Mouse (Mus musculus) lung, embryonic 14.5 days (tissue): ENCODE measurements around the gene Dusp16. TPM values are rescaled to one million over a fixed set of nuclear protein-coding genes. Genes with fewer than 3 reads are reported as not detected.

ENCODE experiments used
- ATAC-seq: fragments of 200-750 bp; cut with Nextera tagmentation; 2 replicates; pipeline ENCODE4 v1.8.0; 2017; ENCODE audit warnings: mild to moderate bottlenecking, moderate TSS enrichment, moderate library complexity; ENCODE audit not compliant: insufficient read depth
- DNase-seq: peaks from one replicate; pipeline ENCODE4 v3.0.0-alpha.2; 2015
- H3K27ac ChIP-seq: fragments of 300-500 bp; sonication (generic); 2 replicates; pipeline ENCODE4 v1.5.1; 2014; ENCODE audit warnings: low read depth, mild to moderate bottlenecking, moderate library complexity
- H3K27me3 ChIP-seq: fragments of 300-500 bp; sonication (generic); 2 replicates; pipeline ENCODE4 v1.6.1; 2014; ENCODE audit warnings: low read length, control low read depth; ENCODE audit not compliant: insufficient read depth
- H3K36me3 ChIP-seq: fragments of 300-500 bp; sonication (generic); 2 replicates; pipeline ENCODE4 v1.6.1; 2014; ENCODE audit warnings: control low read depth; ENCODE audit not compliant: insufficient read depth
- H3K4me1 ChIP-seq: fragments of 300-500 bp; sonication (generic); 2 replicates; pipeline ENCODE4 v1.6.1; 2014; ENCODE audit warnings: antibody characterized with exemption, control low read depth; ENCODE audit not compliant: insufficient read depth
- H3K4me2 ChIP-seq: fragments of 300-500 bp; sonication (generic); 2 replicates; pipeline ENCODE4 v1.6.1; 2014; ENCODE audit warnings: mild to moderate bottlenecking
- H3K4me3 ChIP-seq: fragments of 300-500 bp; sonication (generic); 2 replicates; pipeline ENCODE4 v1.5.1; 2014; ENCODE audit warnings: low read depth, low read length
- H3K9ac ChIP-seq: fragments of 300-500 bp; sonication (generic); 2 replicates; pipeline ENCODE4 v1.6.1; 2014
- H3K9me3 ChIP-seq: fragments of 300-500 bp; sonication (generic); 2 replicates; pipeline ENCODE4 v1.6.1; 2016; ENCODE audit warnings: low read depth, low read length, control low read depth
- CTCF ChIP-seq: IDR thresholded peaks from 2 replicates; pipeline ENCODE4 v1.5.1; 2016; ENCODE audit warnings: antibody characterized with exemption, low read depth
- WGBS: fragments of 180-500 bp; shearing (Covaris S2); extraction: QIAGEN DNeasy Blood & Tissue Kit; methylation state at CpG from one replicate; pipeline ENCODE4 v1.1.7; 2014; 5-methylcytosine and 5-hydroxymethylcytosine counted together
- polyA plus RNA-seq: library from polyadenylated mRNA; unstranded; fragments of >200 nt; fragmentation: Nextera tagmentation; extraction: Ambion mirVana; gene quantifications from 2 replicates; pipeline ENCODE4 v1.2.1, GENCODE M21; 2014

Gene Dusp16
- polyA plus RNA-seq, 1 experiment from 2014 or later = 12.9 TPM

- Histone ChIP-seq H3K9ac (no peak overlapping the region), H3K4me3 (no peak overlapping the region), H3K9me3 (no peaks in the 10 kb centered on the region), H3K27ac (no peak overlapping the region), H3K4me1 (no peaks in the 10 kb centered on the region), H3K4me2 (no peak overlapping the region), H3K27me3 (no peaks in the 10 kb centered on the region), H3K36me3 (no peaks in the 10 kb centered on the region)
- ATAC-seq (no peak), DNase-seq (no peak)
- 83% methylated on average over 6 of the region's 6 CpGs for WGBS
- TF ChIP-seq CTCF = no peak
Measured at GRCm38 (mm10) chr6:134806130-134806529, 13.7 kb upstream of the Dusp16 start.

GRCm38 (mm10) chr6:134804736-134805277 lies 12.4 kb upstream of the Dusp16 start:
- no peaks in the 10 kb centered on the region for H3K36me3 ChIP-seq
- H3K27me3 ChIP-seq = no peaks in the 10 kb centered on the region
- WGBS = 78% methylated on average over 5 of the region's 5 CpGs
- no peak for TF ChIP-seq CTCF
- ATAC-seq = no peak
- H3K27ac ChIP-seq = no peak overlapping the region
- H3K4me3 ChIP-seq = no peak overlapping the region
- no peaks in the 10 kb centered on the region for H3K4me1 ChIP-seq
- H3K4me2 ChIP-seq = no peak overlapping the region
- no peak overlapping the region for H3K9ac ChIP-seq
- DNase-seq = no peak
- no peaks in the 10 kb centered on the region for H3K9me3 ChIP-seq

GRCm38 (mm10) chr6:134802641-134803043 lies 10.2 kb upstream of the Dusp16 start:
- Histone ChIP-seq H3K4me2 (no peak overlapping the region), H3K27ac (peak overlapping the region; percentile 83), H3K9ac (no peak overlapping the region), H3K4me3 (no peak overlapping the region), H3K9me3 (no peaks in the 10 kb centered on the region), H3K36me3 (no peaks in the 10 kb centered on the region), H3K4me1 (no peaks in the 10 kb centered on the region), H3K27me3 (no peaks in the 10 kb centered on the region)
- no peak for TF ChIP-seq CTCF
- 53% methylated on average over 9 of the region's 9 CpGs for WGBS
- ATAC-seq = peak; percentile 90
- peak; percentile 70 for DNase-seq

- Histone ChIP-seq H3K4me2 (no peak overlapping the region), H3K27me3 (no peaks in the 10 kb centered on the region), H3K9ac (no peak overlapping the region), H3K4me3 (no peak overlapping the region), H3K4me1 (no peaks in the 10 kb centered on the region), H3K27ac (peak overlapping the region; percentile 66; the same call in 1 of the 2 replicates), H3K36me3 (no peaks in the 10 kb centered on the region), H3K9me3 (no peaks in the 10 kb centered on the region)
- no peak for DNase-seq
- 35% methylated on average over 1 of the region's 1 CpGs for WGBS
- TF ChIP-seq CTCF = no peak
- no peak for ATAC-seq
Measured at GRCm38 (mm10) chr6:134801483-134801882, 9.1 kb upstream of the Dusp16 start.

GRCm38 (mm10) chr6:134796297-134796696 lies 3.9 kb upstream of the Dusp16 start:
- no peak overlapping the region for H3K4me2 ChIP-seq
- 80% methylated on average over 10 of the region's 10 CpGs for WGBS
- no peak overlapping the region for H3K4me3 ChIP-seq
- H3K27ac ChIP-seq = no peak overlapping the region
- H3K27me3 ChIP-seq = no peaks in the 10 kb centered on the region
- no peaks in the 10 kb centered on the region for H3K9me3 ChIP-seq
- H3K36me3 ChIP-seq = no peaks in the 10 kb centered on the region
- H3K4me1 ChIP-seq = no peaks in the 10 kb centered on the region
- no peak for TF ChIP-seq CTCF
- no peak for ATAC-seq
- H3K9ac ChIP-seq = no peak overlapping the region
- no peak for DNase-seq

GRCm38 (mm10) chr6:134793911-134794520 lies 1.6 kb upstream of the Dusp16 start:
- H3K4me2 ChIP-seq = peak overlapping the region; percentile 36
- TF ChIP-seq CTCF = peak; percentile 94
- no peaks in the 10 kb centered on the region for H3K27me3 ChIP-seq
- no peaks in the 10 kb centered on the region for H3K36me3 ChIP-seq
- ATAC-seq = no peak
- H3K9me3 ChIP-seq = no peaks in the 10 kb centered on the region
- H3K9ac ChIP-seq = no peak overlapping the region
- 18% methylated on average over 21 of the region's 21 CpGs for WGBS
- H3K4me3 ChIP-seq = no peak overlapping the region
- H3K4me1 ChIP-seq = 0 out of 2 replicates have a peak, but pooled peaks cover 2% of the 10 kb centered on the region
- peak; percentile 89 for DNase-seq
- no peak overlapping the region for H3K27ac ChIP-seq

GRCm38 (mm10) chr6:134793046-134793806 lies 801 bp upstream of the Dusp16 start:
- Histone ChIP-seq H3K4me1 (0 out of 2 replicates have a peak, but pooled peaks cover 2% of the 10 kb centered on the region), H3K9ac (peak overlapping the region; percentile 73), H3K36me3 (no peaks in the 10 kb centered on the region), H3K4me2 (peak overlapping the region; percentile 78), H3K27ac (no peak overlapping the region), H3K4me3 (peak overlapping the region; percentile 67), H3K9me3 (no peaks in the 10 kb centered on the region), H3K27me3 (no peaks in the 10 kb centered on the region)
- 41% methylated on average over 21 of the region's 21 CpGs for WGBS
- DNase-seq = no peak
- TF ChIP-seq CTCF = no peak
- no peak; the same call in none of the 2 replicates for ATAC-seq
